Comparison of ENCODE assay signal across 28 mouse cellular contexts in genomic region chr7:99694424-99694823, GRCm38 (mm10). TPM values are rescaled to one million over a fixed set of nuclear protein-coding genes. Genes with fewer than 3 reads are reported as not detected.
DNase-seq lines count a peak whose midpoint lies in the region; ATAC-seq and TF ChIP-seq lines count a peak whose summit lies in the region.
"Not testable (repeated sequence)": the region's sequence is repeated elsewhere in the genome, so short reads cannot be mapped to it uniquely, and the experiment has no call there.
"Had no signal": no experiment of that assay in that cellular context is flagged by ENCODE, and none has a peak within 500 bp of the region (broad histone marks: within the 10 kb centered on the region; RNA-seq: fewer than 3 reads in every experiment).

No protein-coding gene starts in this region.

- H3K4me1 ChIP-seq in heart, embryonic 15.5 days (replicated peaks), result not testable (repeated sequence)
- peaks cover 11% of the 10 kb centered on the region; the same call in 1 of the 2 replicates for H3K4me1 ChIP-seq in kidney, adult 2 months (ENCODE audit: control insufficient read depth, insufficient read depth, low read length)
- peaks cover 13% of the 10 kb centered on the region for H3K4me1 ChIP-seq in lung, embryonic 16.5 days (replicated peaks; ENCODE audit: control insufficient read depth, insufficient read depth, low read length)
- peaks cover 45% of the 10 kb centered on the region for H3K4me1 ChIP-seq in small intestine, adult 2 months (ENCODE audit: control insufficient read depth, insufficient read depth, insufficient read length, low read length)

- not testable (repeated sequence) for TF ChIP-seq POLR2A in kidney, adult 2 months (IDR thresholded peaks at IDR 0.05; ENCODE audit: low read depth, low read length); small intestine, adult 2 months (IDR thresholded peaks at IDR 0.05; ENCODE audit: low read depth, low read length)

- not testable (repeated sequence) for DNase-seq in gastrocnemius, adult 2 months; left cerebral cortex, adult 2 months (ENCODE audit: extremely low spot score in 1 of 2, low spot score in 2 of 2)
- DNase-seq in heart, adult 18-20 months, result peak; percentile 35 to 69
- DNase-seq in kidney, adult 2 months, result peak; percentile 31
- peak; percentile 34 to 45 for DNase-seq in lung, postnatal 4 days

- H3K9ac ChIP-seq in heart, embryonic 15.5 days; lung, embryonic 16.5 days (ENCODE audit: low read length): not testable (repeated sequence)

- H3K27me3 ChIP-seq in heart, embryonic 15.5 days; kidney, adult 2 months (replicated peaks; ENCODE audit: control insufficient read depth, insufficient read depth, low read length); lung, embryonic 16.5 days (ENCODE audit: control insufficient read depth, insufficient read depth, low read depth, low read length); small intestine, adult 2 months (ENCODE audit: control insufficient read depth, insufficient read depth, low read length): not testable (repeated sequence)

- intact Hi-C loops in gastrocnemius, adult 2 months (cut with DNase I); left cerebral cortex, adult 2 months (cut with DNase I): not testable (repeated sequence)

- not testable (repeated sequence) for ATAC-seq in heart, embryonic 15.5 days (replicated peaks; ENCODE audit: insufficient number of reproducible peaks, insufficient read depth, low FRiP score, low read depth)
- peak; percentile 39; the same call in 1 of the 2 replicates for ATAC-seq in lung, embryonic 16.5 days (ENCODE audit: low read depth)

- 67% methylated on average over 5 of the region's 5 CpGs for WGBS in heart, embryonic 15.5 days
- 60% methylated on average over 5 of the region's 5 CpGs for WGBS in kidney, adult 2 months
- WGBS in lung, embryonic 16.5 days, result 44% methylated on average over 5 of the region's 5 CpGs
- WGBS in small intestine, adult 2 months, result 25% methylated on average over 5 of the region's 5 CpGs

- H3K4me2 ChIP-seq in heart, embryonic 15.5 days; lung, embryonic 16.5 days (ENCODE audit: low read depth, low read length): not testable (repeated sequence)

- not testable (repeated sequence) for TF ChIP-seq CTCF in gastrocnemius, adult 2 months (IDR thresholded peaks at IDR 0.05); kidney, adult 2 months (conservative IDR thresholded peaks at IDR 0.05; ENCODE audit: insufficient read depth, insufficient read length, low read depth, low read length); left cerebral cortex, adult 2 months (IDR thresholded peaks at IDR 0.05); small intestine, adult 2 months (IDR thresholded peaks at IDR 0.05; ENCODE audit: extremely low read depth, insufficient read length, insufficient replicate concordance, low read depth, low read length)

- H3K4me3 ChIP-seq in gastrocnemius, adult 2 months; heart, embryonic 15.5 days; kidney, adult 2 months (ENCODE audit: insufficient read depth, low read depth, low read length); left cerebral cortex, adult 2 months; lung, embryonic 16.5 days (ENCODE audit: low read length); small intestine, adult 2 months (ENCODE audit: low read depth, low read length): not testable (repeated sequence)

- H3K36me3 ChIP-seq in heart, embryonic 15.5 days; kidney, adult 2 months (ENCODE audit: control insufficient read depth, insufficient read depth, low read length); lung, embryonic 16.5 days (ENCODE audit: control insufficient read depth, insufficient read depth, low read length); small intestine, adult 2 months (ENCODE audit: control insufficient read depth, insufficient read depth, low read length): not testable (repeated sequence)

- peak overlapping the region; percentile 73 for H3K27ac ChIP-seq in gastrocnemius, adult 2 months
- H3K27ac ChIP-seq in heart, embryonic 15.5 days, result peak overlapping the region; percentile 9; the same call in 1 of the 2 replicates
- H3K27ac ChIP-seq in kidney, adult 2 months (ENCODE audit: insufficient read depth, low read depth, low read length); lung, embryonic 16.5 days (ENCODE audit: low read length): not testable (repeated sequence)
- peak overlapping the region; percentile 36; the same call in 1 of the 2 replicates for H3K27ac ChIP-seq in left cerebral cortex, adult 2 months
- peak overlapping the region; percentile 92 for H3K27ac ChIP-seq in small intestine, adult 2 months (ENCODE audit: insufficient read depth, low read depth, low read length)

- not testable (repeated sequence) for H3K9me3 ChIP-seq in heart, embryonic 15.5 days (replicated peaks); lung, embryonic 16.5 days (ENCODE audit: control insufficient read depth, low read length)

RNA-seq across cellular contexts. Expression of gene Slco2b1, which starts 16.7 kb away (rescaled TPM):
- 1 to 10 TPM; 5.2 to 7.1 TPM for total RNA-seq in gastrocnemius, adult 2 months (2021)
- total RNA-seq in heart, adult 18-20 months (2021), result 1 to 10 TPM; 9.2 to 9.7 TPM
- 2.0 and 4.0 TPM in 2 replicates for polyA plus RNA-seq in heart, embryonic 15.5 days (2015; fragmentation: Nextera tagmentation; extraction: Ambion mirVana)
- 28.4 and 35.0 TPM in 2 replicates for polyA plus RNA-seq in kidney, adult 2 months (2012; rRNA removed)
- total RNA-seq in left cerebral cortex, adult 2 months (2021), result 10 to 100 TPM; 12.3 to 12.9 TPM
- 4.0 and 4.4 TPM in 2 replicates for polyA plus RNA-seq in lung, embryonic 16.5 days (2015; fragmentation: Nextera tagmentation; extraction: Ambion mirVana)
- 19.3 and 28.3 TPM in 2 replicates for polyA plus RNA-seq in small intestine, adult 2 months (2012; rRNA removed)
- total RNA-seq: granulocyte monocyte progenitor cell, adult 5-6 weeks had no signal
- polyA plus RNA-seq: Patski had no signal

RNA-seq across cellular contexts. Expression of gene Olfr520, which starts 35.6 kb away (rescaled TPM):
- total RNA-seq in gastrocnemius, adult 2 months (2021), result not detected
- total RNA-seq in heart, adult 18-20 months (2021), result not detected
- polyA plus RNA-seq in heart, embryonic 15.5 days (2015; fragmentation: Nextera tagmentation; extraction: Ambion mirVana), result not detected in 2 replicates
- not detected in 2 replicates for polyA plus RNA-seq in kidney, adult 2 months (2012; rRNA removed)
- total RNA-seq in left cerebral cortex, adult 2 months (2021), result not detected
- not detected in 2 replicates for polyA plus RNA-seq in lung, embryonic 16.5 days (2015; fragmentation: Nextera tagmentation; extraction: Ambion mirVana)
- not detected in 2 replicates for polyA plus RNA-seq in small intestine, adult 2 months (2012; rRNA removed)
- total RNA-seq: adrenal gland, postnatal 10 days; adrenal gland, postnatal 36 days; CH12.LX; common myeloid progenitor, adult 5-6 weeks; forebrain, postnatal 0 days; gastrocnemius, postnatal 36 days; granulocyte monocyte progenitor cell, adult 5-6 weeks; hematopoietic stem cell, adult 5-6 weeks had no signal
- polyA plus RNA-seq: cerebellum, adult 2 months; embryonic facial prominence, embryonic 12.5 days; embryonic facial prominence, embryonic 15.5 days; forebrain, embryonic 11.5 days; forebrain, embryonic 14.5 days; forebrain, postnatal 0 days; G1E; heart, embryonic 11.5 days; heart, embryonic 14.5 days; hindbrain, embryonic 12.5 days; hindbrain, embryonic 15.5 days; intestine, embryonic 14.5 days; Patski had no signal
